Mouse (Mus musculus) ES-E14 (cell line): ENCODE data around the gene Rps27.

Experiments used
- CHD2 ChIP-seq: IDR thresholded peaks from 2 replicates; pipeline ENCODE4 v1.6.1; 2014; ENCODE audit warnings: mild to moderate bottlenecking, low read depth, low read length, inconsistent platforms
- HCFC1 ChIP-seq: IDR thresholded peaks from 2 replicates; pipeline ENCODE4 v1.6.1; 2012; ENCODE audit warnings: low read length, inconsistent platforms, borderline replicate concordance; ENCODE audit not compliant: insufficient read depth

- TF ChIP-seq CHD2, result no peak
- TF ChIP-seq HCFC1, result no peak
These were observed 17.6 kb upstream of the Rps27 start for GRCm38 (mm10) chr3:90231075-90231474.
